Mouse (Mus musculus) CH12.LX (cell line): ENCODE measurements around the gene Mpv17l2.
A peak's percentile ranks its signal among the peaks of the same experiment; 100 is the strongest.

Experiments
- BHLHE40 ChIP-seq: IDR thresholded peaks from 2 replicates; pipeline ENCODE4 v1.6.1; 2011; ENCODE audit warnings: mild to moderate bottlenecking, low read depth, low read length, improper control_type of control experiment
- CTCF ChIP-seq, 2 experiments: IDR thresholded peaks in 1 of 2; conservative IDR thresholded peaks in 1 of 2; 2 replicates each; pipeline ENCODE4 v1.5.1; 2011 to 2012; ENCODE audit warnings: low read depth in 2 of 2, low read length in 2 of 2, improper control_type of control experiment in 1 of 2, inconsistent platforms in 1 of 2, mild to moderate bottlenecking in 1 of 2, moderate library complexity in 1 of 2
- EP300 ChIP-seq: IDR thresholded peaks from 2 replicates; pipeline ENCODE4 v1.6.1; 2011; ENCODE audit warnings: low read length, improper control_type of control experiment
- MAFK ChIP-seq: IDR thresholded peaks from 2 replicates; pipeline ENCODE4 v1.6.1; 2011; ENCODE audit warnings: low read length, improper control_type of control experiment; ENCODE audit not compliant: insufficient replicate concordance
- MXI1 ChIP-seq: IDR thresholded peaks from 2 replicates; pipeline ENCODE4 v1.6.1; 2011; ENCODE audit warnings: mild to moderate bottlenecking, low read depth, low read length, improper control_type of control experiment
- MYC ChIP-seq: IDR thresholded peaks from 2 replicates; pipeline ENCODE4 v1.6.1; 2011; ENCODE audit warnings: low read depth, mild to moderate bottlenecking, improper control_type of control experiment, low read length
- NRF1 ChIP-seq: IDR thresholded peaks from 2 replicates; pipeline ENCODE4 v1.6.1; 2014; ENCODE audit warnings: low read depth, mild to moderate bottlenecking, inconsistent platforms, low read length, improper control_type of control experiment, moderate library complexity
- SMC3 ChIP-seq: IDR thresholded peaks from 2 replicates; pipeline ENCODE4 v1.6.1; 2011; ENCODE audit warnings: low read depth, low read length, improper control_type of control experiment
- USF1 ChIP-seq: IDR thresholded peaks from 2 replicates; pipeline ENCODE4 v1.6.1; 2014; ENCODE audit warnings: low read depth, mild to moderate bottlenecking, inconsistent platforms, low read length, improper control_type of control experiment
- USF2 ChIP-seq: conservative IDR thresholded peaks from 2 replicates; pipeline ENCODE4 v1.6.1; 2011; ENCODE audit warnings: low read depth, low read length, improper control_type of control experiment
- ZNF384 ChIP-seq: IDR thresholded peaks from 2 replicates; pipeline ENCODE4 v1.6.1; 2012; ENCODE audit warnings: low read depth, low read length, improper control_type of control experiment, inconsistent platforms

DNA sequence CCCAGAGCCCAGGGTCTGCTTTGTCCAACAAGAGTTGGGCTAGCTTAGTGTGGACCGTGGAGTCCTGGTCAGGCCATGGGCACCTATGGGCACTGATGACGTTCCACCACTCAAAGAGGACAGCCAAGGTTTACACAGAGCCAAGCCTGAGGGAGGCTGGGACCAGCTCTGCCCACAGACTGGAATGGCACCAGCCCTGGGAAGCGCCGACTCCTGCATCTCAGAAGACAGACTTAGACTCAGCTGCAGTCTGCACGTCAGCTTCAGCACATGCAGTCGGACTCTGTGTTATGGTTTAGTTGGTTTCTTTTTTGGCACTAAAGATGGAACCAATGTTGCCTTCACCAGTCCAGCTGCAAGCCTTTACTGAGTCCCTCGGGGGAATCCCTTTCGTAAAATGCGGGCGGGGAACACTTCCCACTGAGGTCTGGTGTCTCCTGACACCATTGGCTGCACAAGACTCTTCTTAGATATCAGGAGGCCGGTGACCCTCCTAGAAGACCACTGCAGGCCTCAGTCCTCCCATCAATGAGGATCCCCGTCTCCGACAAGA, 10.5 kb downstream of the Mpv17l2 start:
- TF ChIP-seq USF2 (no peak), CTCF (conservative IDR thresholded peaks at IDR 0.05 in 1 of 2, IDR thresholded peaks at IDR 0.05 in 1 of 2; ENCODE audit: low read depth in 2 of 2, low read length in 2 of 2) (no peak), USF1 (no peak), SMC3 (no peak), MYC (no peak), ZNF384 (no peak), BHLHE40 (peak; percentile 50), NRF1 (0 out of 2 replicates have a peak, but pooled peaks have one; percentile 10), MXI1 (no peak), MAFK (no peak), EP300 (no peak)
